Mouse (Mus musculus) frontal cortex, postnatal 36 days (tissue): ENCODE results near the gene Lrrn4.
A peak's percentile ranks its signal among the peaks of the same experiment; 100 is the strongest.

Source experiments
- DNase-seq, 2 experiments: peaks; one replicate each; pipeline ENCODE4 v3.0.0; 2022; ENCODE audit warnings: low spot score in 2 of 2

Lrrn4 gene

GRCm38 (mm10) chr2:132871663-132872062, 9.0 kb downstream of the Lrrn4 start:
- no peak for DNase-seq

DNA sequence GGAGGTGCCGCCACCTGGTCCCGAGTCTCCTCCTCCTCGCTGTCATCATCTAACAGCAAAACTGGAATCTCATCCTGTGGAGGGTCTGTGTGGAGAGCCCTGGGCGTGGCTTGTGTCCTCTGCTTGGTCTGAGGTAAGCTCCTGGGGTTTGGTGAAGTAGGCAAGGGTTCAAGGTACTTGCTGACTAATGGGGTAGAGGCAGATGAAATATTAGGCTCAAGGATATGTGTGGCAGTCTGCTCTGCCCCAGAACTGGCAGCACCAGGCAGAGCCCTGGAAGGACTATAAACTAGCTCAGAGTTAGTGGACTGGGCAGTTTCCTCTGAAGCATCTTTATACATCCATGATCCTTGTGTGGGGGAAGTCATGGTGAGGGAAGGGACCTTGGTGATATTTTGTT, 10.4 kb downstream of the Lrrn4 start:
- no peak for DNase-seq

GRCm38 (mm10) chr2:132869682-132870081, 11.0 kb downstream of the Lrrn4 start:
- no peak for DNase-seq

- no peak for DNase-seq
Measured at GRCm38 (mm10) chr2:132867521-132867920, 13.2 kb downstream of the Lrrn4 start.

GRCm38 (mm10) chr2:132863325-132863724, 17.4 kb downstream of the Lrrn4 start:
- DNase-seq = no peak

DNA sequence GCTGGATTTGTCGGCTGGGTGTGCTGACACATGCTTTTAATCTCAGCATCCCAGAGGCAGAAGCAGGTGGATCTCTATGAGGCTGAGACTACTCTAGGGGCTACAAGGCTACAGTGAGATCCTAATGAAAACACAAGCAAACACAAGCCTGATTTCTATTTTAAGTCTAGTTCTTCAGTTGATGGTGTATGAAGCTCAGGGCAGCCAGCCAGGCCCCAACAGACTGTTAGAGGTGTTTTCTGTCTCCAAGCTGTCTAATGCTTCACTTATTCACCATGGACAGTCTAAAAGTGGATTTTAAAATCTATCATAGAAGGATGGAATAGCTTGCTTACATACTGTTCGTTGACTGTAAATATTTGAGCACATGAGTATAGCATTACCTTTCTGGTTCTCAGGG, 19.2 kb downstream of the Lrrn4 start:
- no peak for DNase-seq

- no peak for DNase-seq
Measured at GRCm38 (mm10) chr2:132860435-132860834, 20.3 kb downstream of the Lrrn4 start.

- no peak for DNase-seq
Measured at GRCm38 (mm10) chr2:132856333-132856732, 24.4 kb downstream of the Lrrn4 start.

DNA sequence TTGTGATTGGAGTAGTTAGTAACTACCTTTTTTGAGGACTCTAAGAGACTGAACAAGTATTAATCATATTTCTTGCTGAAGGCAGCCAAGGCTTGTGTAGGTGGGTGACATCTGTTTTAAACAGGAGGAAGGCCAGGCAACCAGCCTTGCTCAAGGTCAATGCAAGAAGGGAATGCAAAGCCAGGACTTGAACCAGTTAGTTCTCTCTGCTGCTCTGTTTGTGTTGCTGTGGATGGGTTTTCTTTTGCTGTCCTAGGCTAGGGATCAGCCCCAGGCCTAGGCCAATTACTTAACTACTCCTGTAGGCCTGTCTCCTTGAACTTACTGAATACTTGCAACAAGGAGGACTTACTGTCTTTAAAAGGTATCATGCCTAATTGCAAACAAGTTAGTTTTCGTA, 27.6 kb downstream of the Lrrn4 start:
- DNase-seq = no peak

DNA sequence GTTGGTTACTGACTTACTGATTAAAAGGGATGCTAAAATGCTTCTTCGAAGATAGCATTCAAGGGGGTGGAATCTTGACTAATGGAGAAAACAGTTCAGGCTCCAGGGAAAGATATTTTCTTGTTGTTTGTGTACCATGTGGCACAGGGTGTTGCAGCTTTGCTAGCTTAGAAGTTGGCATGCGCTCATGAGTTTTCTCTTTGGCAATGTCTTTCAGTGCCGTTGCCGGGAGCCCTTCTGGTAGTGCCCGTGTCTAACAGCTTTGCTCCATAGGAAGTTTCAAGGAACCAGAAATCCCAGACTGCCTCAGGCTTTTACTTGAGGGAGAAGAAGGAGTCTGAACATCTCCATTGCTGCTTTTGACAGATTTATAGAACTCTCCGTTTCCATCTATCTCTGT, 31.6 kb downstream of the Lrrn4 start:
- no peak for DNase-seq

GRCm38 (mm10) chr2:132848361-132848760, 32.3 kb downstream of the Lrrn4 start:
- DNase-seq = no peak

DNA sequence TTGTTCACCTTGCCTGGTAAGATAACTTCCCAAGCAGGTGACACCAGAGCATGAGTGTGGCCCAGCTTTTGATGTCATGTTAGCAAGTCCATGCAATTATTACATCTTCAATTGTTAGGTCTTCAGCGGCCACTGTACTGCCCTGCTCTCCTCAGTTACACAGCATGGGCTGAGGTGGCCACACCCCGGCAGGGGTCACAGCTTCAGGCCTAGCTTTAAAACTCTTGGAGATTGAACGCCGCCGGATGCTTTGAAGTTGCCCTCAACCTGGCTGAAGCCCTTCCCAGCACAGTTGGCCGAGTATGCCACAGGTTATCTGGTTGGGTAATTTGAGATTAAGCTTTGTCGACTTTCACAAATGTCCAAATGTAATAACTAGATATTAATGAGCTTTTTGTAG, 33.1 kb downstream of the Lrrn4 start:
- DNase-seq = no peak

GRCm38 (mm10) chr2:132846407-132847358, 34.0 kb downstream of the Lrrn4 start, which contains the start of gene Crls1:
TSS of gene Crls1 (plus strand) at chr2:132846666.
- DNase-seq = peak; percentile 99

GRCm38 (mm10) chr2:132841071-132841470, 39.6 kb downstream of the Lrrn4 start:
- no peak for DNase-seq
